Mouse (Mus musculus) thymus, postnatal 10 days (tissue): ENCODE results near the gene Galnt2.
A peak's percentile ranks its signal among the peaks of the same experiment; 100 is the strongest.

ENCODE experiments used
- DNase-seq, 2 experiments: peaks; one replicate each; pipeline ENCODE4 v3.0.0; 2021; ENCODE audit warnings: low spot score in 2 of 2

Galnt2 gene

DNA sequence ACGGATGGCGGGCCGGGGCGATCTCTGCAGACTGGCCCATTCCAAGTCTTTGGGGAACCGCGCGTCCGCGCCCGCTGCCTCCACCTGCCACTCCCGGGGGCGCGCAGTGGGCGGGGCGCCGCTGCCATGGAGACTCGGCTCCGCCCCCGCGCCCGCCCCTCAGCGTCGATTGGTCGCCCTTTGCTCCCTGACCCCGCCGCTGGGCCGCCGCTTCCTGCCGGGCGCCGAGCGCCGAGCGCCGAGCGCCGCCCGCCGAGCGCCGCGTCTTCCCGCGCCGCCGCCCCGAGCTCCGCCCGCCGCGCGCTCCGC, at the start of gene Galnt2:
Gene Galnt2 (plus strand): TSS at position 216 of the 309 bp plus-strand sequence.
- DNase-seq = peak; percentile 86 to 95

DNA sequence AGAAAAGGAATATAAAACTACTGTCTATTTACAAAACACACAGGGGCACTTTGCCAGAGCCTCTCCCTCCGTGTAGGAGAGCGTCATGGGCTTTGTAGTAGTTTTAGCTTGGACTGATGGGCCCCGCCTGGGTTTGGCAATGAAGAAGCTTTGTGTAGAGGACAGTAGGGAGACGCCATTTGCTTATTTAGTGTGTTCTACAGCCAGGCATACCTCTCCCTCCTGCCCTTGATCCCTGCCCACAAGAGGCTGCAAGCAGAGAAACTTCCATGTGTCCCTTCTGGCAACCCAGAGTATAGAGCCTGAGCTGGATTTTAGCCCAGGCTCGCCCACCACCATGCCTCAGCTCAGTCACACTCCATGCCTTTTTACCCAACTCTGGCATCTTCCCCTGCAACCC, 49.4 kb upstream of the Galnt2 start:
- no peak for DNase-seq

DNA sequence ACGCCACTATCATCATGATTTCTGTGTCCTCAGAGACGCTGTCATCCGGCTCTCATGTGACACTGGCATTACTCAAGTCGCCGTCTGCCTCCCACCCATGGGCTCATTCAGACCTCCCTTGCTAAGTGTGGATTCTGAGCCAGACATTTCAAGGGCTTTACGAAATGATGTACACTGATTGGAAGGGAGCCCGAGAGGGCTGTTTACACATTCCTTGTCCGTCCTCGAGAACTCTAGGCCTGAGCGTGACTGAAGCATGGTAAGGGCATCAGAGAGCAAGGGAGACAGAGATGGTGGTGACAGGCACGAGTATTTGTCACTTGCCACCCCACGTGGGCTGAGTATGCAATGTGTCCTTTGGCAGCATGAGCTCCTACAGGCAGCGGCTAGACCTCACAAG, 49.0 kb upstream of the Galnt2 start:
- DNase-seq = no peak

DNA sequence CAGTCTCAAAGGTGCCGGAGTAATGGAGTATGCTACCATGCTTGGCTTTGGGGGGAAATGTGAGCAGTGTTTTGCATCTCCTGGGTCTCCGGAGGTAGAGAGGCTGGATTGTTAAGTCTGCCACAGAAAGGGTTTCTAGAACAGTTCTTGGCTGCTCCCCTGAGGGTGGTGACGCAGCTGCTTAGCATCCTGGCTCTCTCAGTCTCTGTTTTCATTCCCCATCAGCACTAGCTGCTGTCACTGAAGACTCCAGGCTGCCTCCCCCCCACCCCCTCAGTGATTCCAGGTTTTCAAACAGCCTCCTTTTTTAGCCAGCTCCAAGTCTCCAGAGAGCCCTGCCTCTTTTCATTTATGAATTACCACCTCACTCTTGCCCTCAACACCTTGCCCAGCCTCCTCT, 47.1 kb upstream of the Galnt2 start:
- no peak for DNase-seq

DNA sequence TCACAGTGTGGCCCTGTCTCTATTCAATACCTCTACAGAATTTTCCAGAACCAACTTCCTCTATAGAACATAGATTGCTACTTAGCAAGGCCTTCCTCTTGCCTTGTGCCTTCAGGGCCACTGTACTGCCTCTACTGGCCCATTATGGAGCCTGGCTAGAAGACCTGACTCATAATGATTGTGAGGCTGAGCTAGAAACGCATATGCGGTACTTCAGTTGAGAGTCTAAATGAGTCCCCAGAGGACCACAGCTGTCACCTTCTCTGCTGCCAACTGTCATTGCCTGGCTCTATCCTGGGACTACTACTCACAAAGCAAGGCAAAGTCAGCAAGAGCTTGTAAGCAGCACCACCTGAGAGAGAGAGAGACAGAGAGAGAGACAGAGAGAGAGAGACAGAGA, 46.7 kb upstream of the Galnt2 start:
- DNase-seq = no peak

DNA sequence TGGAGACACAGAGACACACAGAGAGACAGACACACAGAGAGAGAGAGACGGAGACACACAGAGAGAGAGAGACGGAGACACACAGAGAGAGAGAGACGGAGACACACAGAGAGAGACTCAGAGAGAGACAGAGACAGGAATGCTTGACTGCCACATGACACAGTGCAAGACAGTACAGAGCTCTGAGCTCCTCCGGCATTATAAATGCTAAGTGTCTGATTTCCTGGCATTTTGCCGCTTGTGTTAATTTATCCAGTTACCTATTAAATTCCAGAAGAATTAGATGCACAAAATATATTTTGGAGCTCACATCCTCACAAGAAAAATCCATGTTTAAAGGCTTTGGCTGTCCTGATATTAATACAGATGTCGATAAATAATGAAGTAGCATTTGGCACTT, 46.1 kb upstream of the Galnt2 start:
- DNase-seq = no peak

DNA sequence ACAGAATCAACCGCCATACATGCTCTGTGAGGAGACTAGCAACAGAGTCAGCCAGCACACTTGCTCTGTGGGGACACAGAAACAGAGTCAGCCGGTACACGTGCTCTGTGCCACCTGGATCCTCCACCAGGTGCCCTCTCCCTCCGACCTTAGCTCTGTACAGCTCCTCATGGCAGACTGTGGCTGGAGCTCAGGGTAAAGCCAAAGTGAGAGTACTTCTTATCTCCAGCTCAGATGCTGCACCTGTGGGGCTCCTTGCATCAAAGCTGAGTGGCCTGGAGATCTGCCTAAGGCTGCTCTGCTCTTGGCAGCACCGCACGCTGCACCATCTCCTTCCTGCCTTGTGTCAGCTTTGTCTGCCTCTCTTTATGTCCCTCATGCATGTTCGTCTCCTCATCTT, 40.8 kb upstream of the Galnt2 start:
- peak; percentile 51 to 60 for DNase-seq

DNA sequence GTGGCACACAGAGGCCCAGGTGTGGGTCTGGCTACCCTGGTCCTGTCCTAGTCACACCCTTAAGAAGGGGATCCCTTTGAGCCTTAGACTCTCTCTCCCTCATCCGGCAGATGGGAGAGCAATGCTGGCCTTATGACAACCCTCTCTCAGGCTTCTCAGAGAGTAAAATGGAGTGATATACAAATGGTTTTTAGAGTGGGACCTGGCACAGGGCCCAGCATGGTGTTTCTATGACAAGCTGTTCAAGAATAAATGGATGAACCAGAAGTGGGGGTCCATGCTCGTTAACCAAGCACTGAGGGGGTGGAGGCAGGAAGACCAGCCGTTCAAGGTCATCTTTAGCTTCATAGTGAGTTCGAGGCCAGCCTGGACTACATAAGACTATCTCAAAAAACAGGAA, 38.9 kb upstream of the Galnt2 start:
- no peak for DNase-seq

DNA sequence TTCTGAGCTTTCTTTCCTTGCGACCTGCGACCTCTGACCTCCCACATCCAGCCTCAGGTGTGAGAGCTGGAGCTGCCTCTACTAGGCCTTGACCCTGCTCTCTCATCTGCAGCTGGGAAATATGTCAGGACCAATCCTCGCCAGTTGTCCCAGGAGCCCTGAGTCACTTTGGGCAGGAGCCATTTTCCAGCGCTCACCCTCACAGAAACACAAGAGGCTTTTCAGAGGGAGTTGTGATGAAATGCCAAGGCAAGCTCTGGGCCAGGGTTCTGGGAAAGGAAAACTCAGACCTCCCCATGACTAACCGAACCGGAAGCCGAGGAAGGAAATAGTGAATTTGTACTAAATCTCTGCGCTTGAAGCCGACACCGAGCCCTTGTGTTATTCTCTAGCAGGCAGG, 38.2 kb upstream of the Galnt2 start:
- DNase-seq = no peak

DNA sequence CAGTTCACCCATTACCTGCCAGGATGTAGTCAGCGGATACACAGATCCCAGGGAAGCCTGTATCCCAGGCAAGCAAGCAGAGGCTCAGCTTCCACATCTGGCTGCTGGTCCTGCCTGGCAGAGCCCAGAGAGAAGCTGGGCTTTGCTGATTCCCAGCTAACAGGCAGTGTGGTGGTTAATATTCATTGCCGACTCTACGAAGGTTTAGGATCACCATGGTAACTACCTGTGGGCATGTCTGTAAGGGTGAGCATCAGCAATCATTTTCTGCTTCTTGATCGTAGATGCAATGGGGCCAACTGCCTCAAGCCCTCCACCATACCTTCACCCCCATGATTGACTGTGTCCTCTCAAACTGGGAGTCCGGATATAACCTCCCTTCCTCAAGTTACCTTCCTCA, 37.2 kb upstream of the Galnt2 start:
- no peak for DNase-seq

DNA sequence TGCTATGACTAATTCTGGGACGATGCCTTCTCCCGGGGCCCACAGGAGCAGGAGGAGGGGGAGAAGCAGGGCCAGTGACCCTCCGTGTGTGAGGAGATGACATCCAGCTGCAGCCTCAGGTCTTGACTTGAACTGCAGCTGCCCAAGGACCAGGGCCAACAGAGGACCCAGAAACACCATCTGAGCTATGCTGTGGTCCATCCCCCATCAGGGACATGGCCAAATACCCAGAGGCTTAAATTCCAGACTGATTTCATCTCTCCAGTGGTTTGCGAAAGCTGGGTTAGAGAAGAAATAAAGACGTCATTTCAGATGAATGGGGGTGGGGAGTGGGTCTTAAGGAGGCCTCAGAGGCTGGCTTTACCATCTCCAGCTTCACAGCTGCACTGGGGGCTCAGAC, 35.0 kb upstream of the Galnt2 start:
- no peak for DNase-seq

DNA sequence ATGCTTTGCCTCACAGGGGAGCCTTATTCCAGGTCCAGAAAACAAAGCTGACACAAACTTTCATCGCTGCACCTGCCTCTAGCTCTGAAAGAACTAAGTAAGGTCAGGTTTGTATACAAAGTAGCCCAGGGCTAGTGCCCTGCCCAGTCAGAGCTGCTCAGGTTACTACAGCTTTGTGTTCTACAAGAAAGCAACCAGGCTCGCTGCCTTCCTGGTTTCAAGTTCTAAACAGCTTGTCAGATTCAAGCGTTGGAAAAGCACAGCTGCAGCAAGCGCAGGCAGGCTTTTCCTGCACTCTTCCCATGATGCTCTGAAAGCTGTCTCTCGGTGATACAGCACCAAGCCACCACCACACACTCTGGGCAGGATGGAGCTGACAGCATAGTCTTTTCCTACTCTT, 34.4 kb upstream of the Galnt2 start:
- DNase-seq = no peak

DNA sequence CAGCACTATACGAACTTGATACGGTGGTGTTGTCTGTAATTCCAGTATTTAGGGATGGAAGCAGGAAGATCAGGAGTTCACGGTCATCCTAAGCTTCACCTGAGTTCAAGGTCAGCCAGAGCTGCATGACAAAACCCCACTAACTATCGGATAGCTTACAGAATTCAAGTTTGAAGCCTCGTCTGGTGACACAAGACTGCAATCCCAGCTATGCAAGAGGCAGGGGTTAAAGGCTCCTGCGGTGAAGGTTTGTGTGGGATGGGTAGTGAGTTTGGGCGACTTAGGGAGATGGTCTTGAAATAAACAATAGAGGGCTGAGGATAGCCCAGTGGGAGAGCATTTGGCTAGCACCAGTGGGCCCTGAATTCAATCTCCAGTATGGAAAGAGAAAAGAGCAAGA, 33.0 kb upstream of the Galnt2 start:
- no peak for DNase-seq

DNA sequence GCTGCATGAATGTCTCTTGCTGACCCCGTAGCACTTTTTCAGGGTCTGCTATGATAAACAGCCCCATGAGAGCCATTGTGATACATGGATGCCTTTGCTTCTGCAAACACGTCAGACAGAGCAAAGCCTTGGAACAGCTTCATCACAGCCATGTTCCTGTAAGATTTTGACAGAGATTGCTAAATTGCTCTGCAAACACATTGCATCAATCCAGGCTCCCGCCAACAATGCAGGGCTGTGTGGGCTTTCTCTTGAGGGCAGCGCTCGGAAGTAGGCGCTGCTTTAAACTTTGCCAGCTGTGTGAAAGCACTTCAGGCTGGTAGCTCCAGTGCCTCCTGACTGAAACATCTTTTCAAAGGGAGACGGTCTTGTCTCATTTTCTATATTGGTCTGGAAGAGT, 30.8 kb upstream of the Galnt2 start:
- DNase-seq = no peak

DNA sequence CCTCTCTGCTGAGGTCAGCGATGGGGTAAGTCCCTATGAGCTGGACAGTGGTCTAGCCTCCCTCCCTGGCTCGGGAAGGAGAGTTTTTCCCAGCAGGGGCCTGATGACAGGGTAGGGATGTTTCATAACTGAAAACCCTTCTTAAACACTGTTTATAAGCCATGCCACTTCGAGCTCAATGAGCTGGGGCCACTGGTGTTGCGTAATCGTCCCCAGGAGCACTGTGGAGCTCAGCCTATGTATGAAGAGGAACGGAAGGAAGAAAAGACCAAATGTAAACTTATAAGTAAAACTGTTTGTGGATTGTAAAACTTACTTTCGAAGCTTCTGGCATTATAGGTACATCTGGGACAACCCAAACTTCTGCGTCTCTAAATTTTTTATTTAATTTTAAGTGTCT, 29.5 kb upstream of the Galnt2 start:
- DNase-seq = no peak

DNA sequence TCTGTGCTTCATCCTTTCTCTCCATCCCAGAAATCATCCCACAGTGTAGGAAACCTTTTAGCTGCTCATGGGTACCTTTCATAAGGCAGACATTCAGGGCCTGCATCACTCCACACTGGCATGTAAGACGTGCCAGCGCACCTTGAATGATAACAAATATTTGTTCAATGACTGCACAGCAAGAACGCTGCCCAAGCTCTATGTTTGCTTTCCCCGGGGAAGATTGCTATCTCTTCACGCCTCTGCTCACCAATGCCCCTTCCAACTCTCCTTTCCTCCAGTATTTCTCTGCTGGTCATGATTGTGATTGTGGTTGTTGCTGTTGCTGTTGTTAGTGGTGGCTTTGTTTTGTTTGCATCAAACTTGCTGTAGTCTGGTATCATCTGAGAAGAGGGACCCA, 28.3 kb upstream of the Galnt2 start:
- no peak for DNase-seq

DNA sequence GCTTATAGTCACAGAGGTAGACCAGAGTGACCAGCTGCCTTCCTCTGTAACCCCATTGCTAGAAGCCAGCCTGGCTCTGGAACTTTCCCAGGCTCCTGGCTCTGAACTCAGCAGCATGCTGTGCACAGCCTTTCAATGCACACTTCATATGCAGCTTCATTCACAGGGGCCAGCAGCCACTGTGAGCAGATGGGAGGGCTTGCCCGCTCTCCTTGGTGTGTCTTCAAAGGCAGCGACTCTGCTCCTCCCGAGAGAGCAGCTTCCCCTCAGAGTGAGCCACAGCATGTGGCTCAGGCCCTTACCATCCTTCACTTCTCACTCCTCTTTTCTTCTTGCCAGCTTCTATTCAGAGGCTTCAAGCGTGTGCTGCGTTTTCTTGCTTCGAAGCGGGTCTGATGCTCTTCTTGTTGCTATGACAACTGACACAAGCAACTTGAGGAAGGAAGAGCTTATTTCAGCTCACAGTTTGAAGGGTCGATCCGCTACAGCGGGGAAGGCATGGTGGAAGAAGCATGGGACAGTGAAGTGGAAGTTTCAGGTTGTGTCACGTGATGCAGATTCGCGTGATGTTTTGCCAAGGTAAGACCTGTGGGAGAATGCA, 27.1 kb upstream of the Galnt2 start:
- no peak for DNase-seq

DNA sequence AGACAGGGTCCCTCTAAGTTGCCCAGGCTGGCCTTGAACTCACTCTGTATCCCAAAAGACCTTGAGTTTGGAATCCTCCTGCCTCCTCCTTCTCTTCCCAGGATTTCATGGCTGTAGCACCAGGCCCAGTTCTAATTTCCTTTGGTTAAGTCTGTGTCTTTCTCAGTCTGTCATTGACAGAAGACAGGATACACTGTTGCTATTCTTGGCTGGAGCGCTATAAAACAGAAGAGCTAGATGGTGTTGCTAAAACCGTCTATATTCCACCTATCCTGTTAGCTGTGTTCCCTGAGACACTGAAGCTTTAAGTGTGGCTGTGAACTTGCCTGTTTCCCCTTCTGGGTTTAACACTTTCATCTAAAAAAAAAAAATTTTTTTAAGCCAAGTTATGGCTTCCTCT, 19.0 kb upstream of the Galnt2 start:
- no peak for DNase-seq

DNA sequence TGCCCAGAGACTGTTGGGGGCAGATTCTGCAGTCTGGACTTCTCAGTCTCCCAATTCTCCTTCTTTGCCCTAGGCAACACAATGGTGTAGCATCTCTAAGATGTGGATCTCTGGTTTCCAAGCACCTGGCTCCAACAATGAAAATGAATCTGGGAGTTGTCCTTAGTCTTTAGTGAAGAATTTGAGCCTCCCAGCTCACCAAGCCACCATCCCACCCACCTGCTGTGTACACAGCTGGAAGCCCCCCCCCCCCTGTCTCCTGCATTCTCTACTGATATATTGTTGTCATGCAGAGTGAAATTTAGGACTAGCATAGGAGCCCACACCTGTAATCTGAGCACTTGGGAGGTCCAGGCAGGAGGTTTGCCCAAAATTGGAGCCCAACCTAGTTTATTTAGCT, 14.2 kb upstream of the Galnt2 start:
- no peak for DNase-seq

DNA sequence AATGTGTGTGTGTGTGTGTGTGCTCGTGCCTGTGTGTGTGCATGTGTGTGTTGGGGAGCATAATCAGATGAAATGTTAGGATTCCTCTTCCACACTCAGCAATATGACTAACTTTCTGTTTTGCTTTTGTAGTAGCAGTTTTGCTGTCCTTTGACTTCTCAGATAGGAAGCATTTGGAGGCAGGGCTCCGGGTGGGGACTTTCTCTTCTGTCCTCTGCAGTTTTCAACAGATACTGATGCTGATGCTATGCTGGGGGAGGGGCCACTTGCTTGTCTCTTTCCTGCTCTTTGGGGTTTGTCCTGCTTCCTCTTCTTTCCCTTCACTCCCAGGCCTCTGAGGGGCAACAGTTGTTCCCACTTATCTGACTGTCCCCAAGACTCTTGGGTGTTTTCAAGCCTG, 1.3 kb upstream of the Galnt2 start:
- no peak for DNase-seq

DNA sequence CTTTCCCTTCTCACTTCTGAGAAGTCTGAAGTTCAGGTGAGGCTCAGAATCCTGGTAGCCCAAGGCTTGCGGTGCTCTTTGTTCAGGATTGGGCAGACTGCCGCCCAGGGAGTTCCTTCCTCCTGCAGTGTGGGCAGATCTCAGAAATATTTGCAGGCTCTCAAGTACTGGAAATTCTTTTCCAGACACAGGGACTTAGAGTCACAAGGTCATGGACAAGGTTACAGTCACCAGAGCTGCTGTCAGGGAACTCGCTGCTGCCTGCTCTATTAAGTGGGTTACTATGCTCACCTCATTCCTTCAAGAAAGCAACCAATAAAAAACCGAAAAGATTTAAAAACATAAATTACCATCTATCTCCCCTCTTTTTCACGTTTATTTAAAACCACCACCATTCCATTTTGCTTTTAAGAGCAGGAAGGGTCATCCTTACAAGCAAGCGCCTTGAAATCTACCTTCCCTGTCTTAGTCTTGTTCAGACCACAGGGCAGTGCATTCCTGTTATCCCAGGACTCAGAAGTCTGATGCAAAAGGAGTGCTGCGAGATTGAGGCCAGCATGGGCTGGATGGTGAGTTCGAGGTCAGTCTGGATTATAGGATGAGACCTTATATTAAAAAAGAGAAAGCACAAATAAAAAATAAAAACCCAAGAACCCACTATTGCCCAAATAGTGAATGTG, 555 bp upstream of the Galnt2 start:
- no peak for DNase-seq

DNA sequence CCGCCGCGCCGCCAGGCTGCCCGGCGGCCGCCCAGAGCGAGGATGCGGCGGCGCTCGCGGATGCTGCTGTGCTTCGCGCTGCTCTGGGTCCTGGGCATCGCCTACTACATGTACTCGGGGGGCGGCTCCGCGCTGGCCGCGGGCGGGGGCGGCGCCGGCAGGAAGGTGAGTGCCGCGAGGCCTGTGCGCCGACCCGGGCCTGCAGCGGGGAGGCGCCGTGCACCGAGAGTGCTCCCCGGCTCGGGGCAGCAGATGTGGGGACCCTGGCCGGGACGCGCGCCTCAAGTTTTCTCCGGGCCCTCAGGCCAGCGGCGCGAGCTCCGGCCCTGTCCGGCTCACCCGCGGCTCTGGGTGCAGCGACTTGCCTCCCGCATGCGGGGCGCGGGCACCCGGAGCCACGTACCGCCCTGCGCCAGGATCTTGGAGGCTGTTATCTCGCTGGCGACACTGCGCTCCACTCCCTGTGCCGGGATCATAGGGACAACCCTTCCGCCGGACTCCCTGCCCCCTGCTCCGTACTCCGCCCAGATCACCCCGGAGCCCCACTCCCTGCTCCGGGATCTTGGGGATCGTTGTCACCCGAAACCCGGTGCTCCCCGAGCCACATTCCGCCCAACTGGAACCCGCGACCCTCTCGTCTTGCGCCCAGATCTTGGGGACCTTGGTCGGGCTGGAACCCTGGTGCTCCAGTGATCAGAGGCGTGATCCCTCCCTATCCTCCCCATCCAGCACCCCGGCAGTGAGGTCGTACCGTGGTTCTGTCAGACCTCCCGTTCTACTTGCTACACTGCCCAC, 491 bp downstream of the Galnt2 start:
- DNase-seq = peak; percentile 70 to 71

DNA sequence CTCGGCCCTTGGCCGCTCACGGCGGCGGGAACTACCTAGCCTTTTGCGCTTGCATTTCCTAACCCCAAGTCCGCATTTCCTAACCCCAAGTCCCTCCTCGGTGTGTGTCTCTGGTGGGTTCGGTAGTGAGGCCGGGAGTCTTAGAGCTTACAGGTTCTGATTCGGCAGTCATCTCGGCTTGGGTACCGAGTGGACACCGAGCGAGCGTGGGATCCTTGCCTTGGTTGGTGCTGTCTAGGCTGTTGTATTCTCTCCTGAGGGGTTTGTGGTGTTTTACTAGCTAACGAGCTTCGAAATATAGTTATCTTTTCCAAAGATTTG, 1.0 kb downstream of the Galnt2 start:
- no peak for DNase-seq

DNA sequence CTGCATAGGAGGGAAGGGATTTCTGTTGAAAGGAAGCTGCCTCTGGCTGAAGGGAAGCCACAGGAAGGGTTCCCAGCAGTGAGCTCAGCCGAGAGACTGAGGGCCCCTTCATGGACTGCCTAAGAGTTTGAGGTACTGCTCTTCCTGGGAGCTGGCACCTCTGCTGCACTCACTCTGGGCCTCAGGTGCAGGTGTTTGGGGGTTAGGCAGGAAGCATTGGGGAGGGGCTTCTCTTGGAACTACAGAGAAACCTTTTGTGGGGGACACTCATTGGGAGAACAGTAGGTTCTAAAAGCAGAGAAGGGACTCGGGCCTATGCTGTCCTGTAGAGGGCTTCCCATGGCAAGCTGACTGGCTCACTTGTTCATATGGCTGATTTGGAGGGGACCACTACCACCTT, 3.3 kb downstream of the Galnt2 start:
- DNase-seq = peak; percentile 61 to 75
